Mouse (Mus musculus): ENCODE results near the gene Krt27.

Gene Krt27

DNA sequence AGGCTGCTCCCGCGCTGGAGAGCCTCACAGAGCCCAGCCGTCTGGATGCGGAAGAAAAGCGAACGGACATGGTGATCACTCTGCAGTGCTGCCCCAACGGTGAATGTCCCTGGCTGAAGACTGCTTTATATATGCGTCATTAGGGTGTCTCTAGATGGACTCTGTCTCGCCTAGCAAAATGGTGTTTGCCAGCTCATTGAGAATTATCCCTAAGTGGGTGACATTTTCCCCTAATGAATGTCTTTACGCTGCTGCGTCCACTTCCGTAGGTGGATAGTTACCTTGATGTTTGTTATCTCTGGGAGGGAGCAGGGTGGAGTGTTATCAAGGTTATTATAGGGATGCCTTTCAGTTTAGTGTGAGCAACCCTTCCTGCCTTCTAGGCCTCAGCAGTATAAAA is at the start of gene Krt27:
TSS of gene Krt27 (minus strand) at position 101 of the 400 bp plus-strand sequence.
- DNase-seq (ENCODE audit: low spot score in 2 of 2), result no peak

DNA sequence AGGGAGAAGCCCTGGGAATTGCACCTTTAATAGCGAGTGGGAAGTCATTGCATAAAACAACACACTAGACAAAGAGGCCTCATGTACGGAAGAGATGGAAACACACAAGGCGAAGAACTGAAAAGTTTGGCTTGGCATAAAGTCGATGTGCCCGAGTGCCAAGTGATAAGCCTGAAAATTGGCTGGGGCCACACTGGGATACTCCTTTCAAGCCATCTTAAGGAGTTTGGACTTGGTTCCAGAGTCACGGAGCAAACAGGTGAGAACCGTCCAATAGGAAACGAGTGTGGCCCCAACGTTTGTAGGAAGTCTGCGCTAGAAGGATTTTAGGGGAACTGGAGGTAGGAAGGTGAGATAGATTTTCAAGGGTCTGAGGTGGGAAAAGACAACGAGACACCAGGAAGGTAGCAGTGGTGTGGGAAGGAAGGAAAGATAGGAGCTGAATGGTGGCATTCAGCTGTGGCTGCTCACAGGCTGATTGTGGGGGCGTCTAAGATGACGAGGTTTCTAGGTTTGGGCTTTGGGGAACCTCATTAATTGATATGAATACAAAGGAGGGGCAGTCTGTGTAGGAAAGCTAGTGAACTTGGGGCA is 49.1 kb upstream of the Krt27 start:
- no peak for DNase-seq (ENCODE audit: low spot score in 2 of 2)

- DNase-seq (ENCODE audit: low spot score in 2 of 2), result no peak
Measured at GRCm38 (mm10) chr11:99398832-99399231, 47.9 kb upstream of the Krt27 start.

DNA sequence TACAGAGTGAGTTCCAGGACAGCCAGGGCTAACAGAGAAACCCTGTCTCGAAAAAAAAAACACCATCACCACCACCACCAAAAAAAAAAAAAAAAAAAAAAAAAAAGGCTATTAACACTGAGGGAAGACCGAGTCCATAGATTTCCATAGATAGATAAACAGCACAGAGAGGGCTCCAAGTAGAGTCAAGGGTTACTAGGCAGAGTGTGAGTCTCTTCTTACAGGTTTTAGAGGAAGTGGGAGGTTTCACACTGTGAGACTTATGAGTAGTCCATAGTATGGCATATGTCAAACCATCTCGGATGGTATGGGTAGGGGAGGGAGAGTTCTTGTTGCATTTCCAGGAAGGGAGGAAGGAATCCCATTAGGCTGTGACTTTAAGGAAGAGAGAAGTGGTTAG is 47.2 kb upstream of the Krt27 start:
- no peak for DNase-seq (ENCODE audit: low spot score in 2 of 2)

GRCm38 (mm10) chr11:99396661-99397060 is 45.8 kb upstream of the Krt27 start:
- no peak for DNase-seq (ENCODE audit: low spot score in 2 of 2)

DNA sequence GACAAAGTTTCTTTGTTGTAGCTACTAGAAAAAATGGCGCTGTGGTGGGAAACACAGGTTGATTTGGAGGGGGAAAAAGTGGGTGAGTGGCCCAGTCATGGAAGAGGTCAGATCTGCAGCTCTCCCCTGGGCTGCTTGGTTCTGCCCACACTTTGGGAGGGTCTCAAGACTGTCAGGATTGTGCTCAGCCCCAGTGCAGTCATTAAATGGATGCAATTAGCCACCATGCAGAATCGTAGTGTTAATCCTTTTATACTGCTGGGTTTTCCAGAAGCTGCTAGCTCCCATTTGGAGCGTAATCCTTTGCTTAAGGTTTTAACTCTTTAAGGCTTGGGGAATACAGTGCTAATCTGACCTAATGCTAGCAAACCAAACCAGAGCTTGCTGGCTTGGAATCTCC is 45.1 kb upstream of the Krt27 start:
- DNase-seq (ENCODE audit: low spot score in 2 of 2), result no peak

- DNase-seq (ENCODE audit: low spot score in 2 of 2), result no peak
Measured at GRCm38 (mm10) chr11:99392492-99392891, 41.6 kb upstream of the Krt27 start.

DNA sequence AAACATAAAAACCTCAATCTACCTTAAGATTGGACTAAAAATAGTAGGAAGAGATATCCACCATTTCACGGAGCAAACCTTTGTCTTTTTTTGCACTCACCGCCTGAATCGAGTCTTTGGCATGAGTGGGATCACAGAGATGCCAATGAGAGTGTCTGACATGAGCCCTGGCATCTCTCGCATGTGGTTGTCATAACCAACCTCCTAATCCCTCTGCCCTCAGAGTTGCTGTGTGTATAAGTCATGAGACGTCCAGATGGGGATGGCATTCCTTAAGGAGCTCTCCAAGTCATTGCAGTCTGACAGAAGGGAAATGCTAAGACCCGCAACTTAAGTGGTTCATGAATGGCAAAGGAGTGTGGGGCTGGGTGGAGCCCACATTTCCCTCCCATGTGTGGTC is 40.5 kb upstream of the Krt27 start:
- no peak for DNase-seq (ENCODE audit: low spot score in 2 of 2)

- no peak for DNase-seq (ENCODE audit: low spot score in 2 of 2)
Measured at GRCm38 (mm10) chr11:99390866-99391265, 40.0 kb upstream of the Krt27 start.

GRCm38 (mm10) chr11:99389264-99389663 is 38.4 kb upstream of the Krt27 start, which contains the start of gene Krt10:
Krt10 (minus strand) TSS chr11:99389364.
- DNase-seq (ENCODE audit: low spot score in 2 of 2), result no peak

DNA sequence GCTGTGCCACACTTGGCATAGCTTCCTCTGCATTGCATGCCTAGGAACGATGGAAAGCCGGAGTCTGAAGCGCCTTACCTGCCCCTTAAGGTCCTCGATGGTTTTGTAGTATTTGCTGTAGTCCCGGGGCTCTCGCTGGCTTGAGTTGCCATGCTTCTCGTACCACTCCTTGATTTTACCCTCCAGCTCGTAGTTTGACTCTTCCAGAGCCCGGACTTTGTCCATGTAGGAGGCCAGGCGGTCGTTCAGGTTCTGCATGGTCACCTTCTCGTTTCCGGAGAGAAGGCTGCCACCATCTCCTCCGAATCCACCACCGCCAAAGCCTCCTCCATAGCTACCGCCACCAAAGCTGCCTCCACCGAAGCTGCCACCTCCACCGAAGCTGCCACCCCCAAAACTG is 37.8 kb upstream of the Krt27 start:
- DNase-seq (ENCODE audit: low spot score in 2 of 2), result no peak

- peak; percentile 64 to 84 for DNase-seq (ENCODE audit: low spot score in 2 of 2)
Measured at GRCm38 (mm10) chr11:99385813-99386721, 35.2 kb upstream of the Krt27 start.

DNA sequence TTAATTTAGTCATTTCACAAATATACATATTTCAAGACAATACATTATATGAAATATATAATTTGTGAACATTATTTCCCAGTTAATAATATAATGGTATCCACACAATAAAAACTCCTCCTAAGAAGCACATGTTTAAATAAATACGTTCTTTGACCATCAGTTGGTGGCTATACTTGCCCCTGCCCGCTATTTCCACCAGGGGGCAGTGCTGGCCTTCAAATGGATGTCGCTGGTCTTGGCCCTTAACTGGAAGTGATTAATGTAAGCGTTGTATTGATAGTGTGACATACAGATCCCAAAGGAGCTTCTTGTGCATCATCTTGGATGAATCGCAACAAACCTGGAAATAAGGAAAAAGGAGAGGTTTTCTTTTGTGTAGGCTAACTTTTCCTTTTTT is 28.7 kb upstream of the Krt27 start:
- DNase-seq (ENCODE audit: low spot score in 2 of 2), result peak; percentile 38 to 81

- no peak for DNase-seq (ENCODE audit: low spot score in 2 of 2)
Measured at GRCm38 (mm10) chr11:99374803-99375202, 23.9 kb upstream of the Krt27 start, which contains the start of gene Krt28. Krt28 (minus strand) TSS chr11:99374903.

- DNase-seq (ENCODE audit: low spot score in 2 of 2), result no peak
Measured at GRCm38 (mm10) chr11:99369853-99370451, 19.0 kb upstream of the Krt27 start.

DNA sequence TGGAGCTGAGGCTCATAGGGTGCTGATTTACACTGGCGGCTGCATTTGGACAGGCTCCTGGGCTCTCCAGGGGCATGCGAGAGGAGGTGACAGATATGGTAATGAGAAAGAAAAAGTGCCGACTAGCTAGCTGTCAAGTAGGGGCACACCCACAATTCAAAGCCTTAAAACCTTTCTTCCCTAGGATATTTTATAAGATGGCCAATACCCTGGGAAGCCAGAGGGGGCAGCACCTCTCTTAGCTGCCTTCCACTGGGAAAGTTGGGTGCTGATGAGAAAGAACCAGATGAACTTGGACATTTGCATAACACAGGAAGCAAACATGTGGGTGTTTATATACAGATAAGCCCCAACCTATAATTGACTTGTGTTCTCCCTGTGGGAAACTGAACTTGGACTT is 18.3 kb upstream of the Krt27 start:
- peak in 1 of 2 experiments; percentile 10 for DNase-seq (ENCODE audit: low spot score in 2 of 2)

DNA sequence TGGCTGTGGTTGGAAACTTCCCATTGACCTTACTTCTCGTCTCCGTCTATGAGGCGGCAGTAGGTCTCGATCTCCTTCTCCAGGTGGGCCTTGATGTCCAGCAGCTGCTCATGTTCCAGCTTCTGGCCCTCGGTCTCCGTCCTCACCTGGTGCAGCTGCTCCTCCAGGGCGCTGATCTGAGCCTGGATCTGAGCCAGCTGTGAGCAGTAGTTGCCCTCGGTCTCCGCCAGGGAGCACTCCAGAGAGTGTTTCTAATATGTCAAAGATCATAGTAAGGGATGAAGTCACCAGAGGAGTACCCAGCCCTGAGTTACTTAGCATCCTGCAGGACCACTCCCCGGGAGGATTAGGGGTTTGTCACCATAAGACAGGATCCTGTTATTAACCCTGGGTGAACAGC is 15.9 kb upstream of the Krt27 start:
- peak in 1 of 2 experiments; percentile 11 for DNase-seq (ENCODE audit: low spot score in 2 of 2)

DNA sequence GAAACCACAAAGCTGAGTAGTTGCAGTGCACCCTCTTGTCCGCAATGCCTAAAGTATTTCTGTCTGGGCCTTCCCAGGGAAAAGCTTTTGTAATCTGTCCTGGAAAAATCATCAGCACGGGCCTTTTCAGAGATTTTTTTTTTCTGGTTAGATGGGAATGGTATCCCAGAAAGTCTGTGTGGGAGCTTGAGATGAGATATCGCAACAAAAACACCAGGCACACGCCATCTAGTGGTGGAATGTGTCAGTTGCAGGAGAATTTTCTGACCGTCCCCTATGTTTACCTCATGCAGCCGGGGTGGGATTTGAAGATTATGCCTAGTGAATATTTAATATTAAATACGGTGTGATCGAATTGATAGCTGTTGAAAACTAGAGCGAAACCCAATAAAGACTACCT is 13.5 kb upstream of the Krt27 start:
- peak in 1 of 2 experiments; percentile 33 for DNase-seq (ENCODE audit: low spot score in 2 of 2)

DNA sequence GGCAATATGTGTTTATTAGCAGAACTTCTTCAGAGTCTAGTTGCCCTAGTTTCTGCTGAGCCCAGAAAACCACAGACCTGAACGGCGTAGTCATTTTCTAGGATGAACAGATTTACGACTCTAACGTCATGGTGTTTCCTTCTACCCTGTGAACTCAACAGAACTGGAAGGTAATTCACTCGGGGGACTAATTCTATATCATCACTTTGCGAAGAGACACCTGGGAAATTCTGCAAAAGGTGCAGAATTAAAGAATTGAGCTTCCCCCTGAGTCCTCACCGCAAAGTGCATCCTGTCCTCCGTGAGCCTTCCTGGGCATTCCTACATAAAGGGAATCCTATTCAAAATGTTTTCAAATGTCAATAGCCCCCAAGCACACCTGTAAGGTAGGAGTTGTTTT is 10.5 kb upstream of the Krt27 start:
- DNase-seq (ENCODE audit: low spot score in 2 of 2), result no peak

DNA sequence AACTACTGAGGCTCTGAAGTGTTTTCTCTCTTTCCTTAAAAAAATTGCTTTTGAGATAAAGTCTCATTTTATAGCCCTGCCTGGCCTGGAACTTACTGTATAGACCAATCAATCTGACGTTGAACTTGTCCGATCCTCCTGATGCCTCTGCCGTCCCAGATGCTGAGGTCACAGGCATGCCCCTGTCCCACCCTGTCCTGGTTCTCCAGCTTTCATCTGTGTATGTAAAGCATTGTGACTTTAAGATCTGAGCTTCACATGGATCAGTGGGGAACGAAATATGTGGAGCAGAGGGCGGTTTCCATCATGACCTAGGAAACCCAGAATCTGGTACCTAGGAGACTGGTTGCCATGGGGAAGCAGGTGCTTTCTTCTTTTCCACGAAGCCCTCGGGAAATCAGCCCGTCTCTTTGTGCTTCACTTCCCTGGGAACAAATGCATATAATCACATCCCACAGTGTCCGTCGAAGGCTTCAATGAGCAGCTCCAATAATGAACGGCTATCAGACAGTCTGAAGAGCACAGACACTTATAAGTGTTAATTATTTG is 11.5 kb downstream of the Krt27 start:
- no peak for DNase-seq (ENCODE audit: low spot score in 2 of 2)

GRCm38 (mm10) chr11:99337866-99338265 is 13.0 kb downstream of the Krt27 start, which contains the start of gene Krt26:
Krt26 (minus strand) TSS chr11:99337966.
- DNase-seq (ENCODE audit: low spot score in 2 of 2), result no peak

- no peak for DNase-seq (ENCODE audit: low spot score in 2 of 2)
Measured at GRCm38 (mm10) chr11:99333426-99333825, 17.5 kb downstream of the Krt27 start.

Measured in cerebellum, postnatal 4 days (tissue).